Mouse (Mus musculus) c-Kit-positive CD71-positive TER-119-negative erythroid progenitor cells, embryonic 14.5 days (primary cell): Measurements from ENCODE around the gene Dazl.
"Not testable (repeated sequence)": the region's sequence is repeated elsewhere in the genome, so short reads cannot be mapped to it uniquely, and the experiment has no call there.

Experiments used
- DNase-seq: peaks from one replicate; pipeline ENCODE4 v3.0.0-alpha.2; 2013; ENCODE audit warnings: low read depth

The Dazl gene

DNA sequence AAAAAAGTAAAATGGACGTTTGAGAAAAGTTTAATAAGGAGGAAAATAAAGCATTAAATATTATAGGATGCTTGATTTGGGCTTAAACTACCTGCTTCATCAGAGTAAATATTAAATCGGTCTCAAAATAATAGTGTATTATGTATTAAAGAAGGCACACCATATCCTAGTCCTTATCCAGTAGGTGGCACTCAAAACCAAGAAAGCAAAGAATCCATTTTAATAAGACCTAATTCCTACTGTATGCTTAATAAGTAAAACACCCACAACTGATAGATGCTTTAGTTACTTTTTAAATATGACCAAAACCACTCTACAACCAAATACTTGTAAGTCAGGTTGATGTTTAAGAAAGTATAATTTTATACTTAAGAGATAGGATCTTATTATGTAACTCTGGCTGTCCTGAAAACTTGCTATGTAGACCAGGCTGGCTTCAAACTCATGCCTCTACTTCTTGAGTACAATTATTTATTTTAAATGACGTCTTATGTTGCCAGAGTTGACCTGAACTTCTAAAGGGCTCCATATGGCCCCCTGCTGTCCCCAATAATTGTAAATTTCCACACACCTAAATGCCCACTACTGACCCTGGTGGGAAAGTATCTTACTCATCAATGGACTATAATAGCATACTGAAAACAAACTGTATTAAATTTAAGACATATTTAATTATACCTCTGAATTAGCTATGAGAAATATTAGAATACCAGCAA, 1.8 kb downstream of the Dazl start:
- peak; percentile 66 for DNase-seq

DNA sequence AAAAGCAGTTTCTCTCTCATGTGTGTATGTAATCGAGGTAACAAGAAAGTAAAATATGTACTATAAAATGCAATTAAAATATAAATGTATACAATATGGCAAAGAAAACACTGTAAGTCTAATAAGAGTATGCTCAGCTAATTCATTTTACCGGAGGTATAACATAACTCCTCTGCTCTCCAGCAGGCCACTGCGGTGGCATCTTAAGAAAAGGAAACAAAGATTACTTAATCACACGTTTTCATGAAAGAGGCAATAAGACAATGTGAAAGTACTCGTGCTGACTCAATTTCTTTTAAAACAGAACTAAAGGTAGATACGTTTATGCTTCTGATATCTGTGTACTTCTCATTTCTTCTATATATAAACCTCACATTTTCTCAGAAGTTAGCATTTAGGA, 8.6 kb downstream of the Dazl start:
- DNase-seq = no peak

- not testable (repeated sequence) for DNase-seq
Measured at GRCm38 (mm10) chr17:50261615-50262014, 31.8 kb downstream of the Dazl start.

DNA sequence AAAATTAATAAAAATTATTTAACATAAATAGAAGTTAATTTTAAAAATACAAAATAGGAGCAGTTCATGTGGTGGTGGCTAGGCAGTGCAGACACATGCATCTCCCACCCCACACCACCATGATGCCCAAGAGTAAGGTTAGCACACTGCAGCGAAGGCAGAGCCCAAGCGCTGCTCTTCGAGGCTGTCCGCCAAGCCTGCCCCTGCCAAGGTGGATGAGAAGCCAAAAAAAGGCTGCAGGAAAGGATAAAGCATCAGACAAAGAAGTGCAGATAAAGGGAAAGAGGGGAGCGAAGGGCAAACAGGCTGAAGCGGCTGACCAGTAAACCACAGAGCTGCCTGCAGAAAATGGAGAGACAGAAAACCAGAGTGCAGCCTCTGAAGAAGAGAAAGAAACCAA, 32.6 kb downstream of the Dazl start:
- no peak for DNase-seq

DNA sequence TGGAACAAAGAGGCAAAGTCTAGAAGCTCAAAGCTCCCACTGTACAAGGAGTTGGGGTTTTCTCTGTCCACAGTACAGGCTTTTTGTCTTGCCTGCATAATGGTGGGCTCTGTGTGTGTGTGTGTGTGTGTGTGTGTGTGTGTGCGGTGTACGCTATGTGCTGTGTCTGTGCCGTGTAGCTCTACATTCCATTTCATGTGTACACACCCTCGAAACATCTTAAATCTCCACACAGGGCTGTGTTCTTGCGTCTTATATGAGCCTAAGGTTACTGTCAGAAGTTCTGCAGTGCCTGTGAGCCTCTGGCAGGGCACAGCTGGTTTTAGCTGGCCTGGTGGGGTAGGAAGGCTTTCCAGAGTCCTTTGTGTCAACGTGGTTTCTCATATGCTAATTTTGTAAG, 46.8 kb downstream of the Dazl start:
- no peak for DNase-seq

DNA sequence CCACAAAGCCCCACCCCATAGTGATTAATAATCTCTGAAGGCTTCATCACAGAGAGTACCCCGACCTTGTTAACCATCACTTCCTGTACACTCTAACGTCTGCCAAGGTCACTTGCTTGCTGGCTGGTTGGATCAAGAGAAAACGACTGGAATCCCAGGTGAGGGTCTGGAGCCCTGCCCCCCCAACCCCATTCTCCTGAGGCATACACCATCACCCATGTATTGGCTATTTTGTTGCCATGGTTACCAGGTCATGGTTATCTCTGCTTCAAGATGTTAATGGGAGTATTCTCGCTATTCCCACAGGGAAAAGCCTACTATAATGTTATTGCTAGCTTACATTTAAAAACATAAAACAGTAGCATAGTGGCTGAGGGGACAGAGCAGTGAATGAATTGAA, 48.8 kb downstream of the Dazl start:
- no peak for DNase-seq

DNA sequence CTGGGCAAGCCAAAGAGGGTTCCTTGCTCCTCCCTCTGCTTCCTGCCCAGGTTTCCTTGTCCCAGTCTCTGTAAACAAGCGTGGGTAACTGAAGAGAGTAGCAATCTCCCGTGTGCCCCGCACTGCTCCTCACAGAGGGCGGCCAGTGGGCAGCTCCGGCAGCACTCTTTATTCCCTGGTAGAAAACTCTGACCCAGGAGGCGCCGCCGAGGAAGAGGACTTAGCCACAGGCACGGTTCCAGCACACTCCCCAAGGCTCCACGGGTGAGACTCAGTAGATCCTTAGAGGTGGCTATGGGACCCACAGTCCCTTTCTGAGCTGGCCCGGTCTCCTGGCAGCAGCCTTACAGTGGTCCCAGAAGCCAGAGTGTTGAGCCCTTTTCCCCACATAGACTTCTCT, 50.1 kb downstream of the Dazl start:
- DNase-seq = no peak

DNA sequence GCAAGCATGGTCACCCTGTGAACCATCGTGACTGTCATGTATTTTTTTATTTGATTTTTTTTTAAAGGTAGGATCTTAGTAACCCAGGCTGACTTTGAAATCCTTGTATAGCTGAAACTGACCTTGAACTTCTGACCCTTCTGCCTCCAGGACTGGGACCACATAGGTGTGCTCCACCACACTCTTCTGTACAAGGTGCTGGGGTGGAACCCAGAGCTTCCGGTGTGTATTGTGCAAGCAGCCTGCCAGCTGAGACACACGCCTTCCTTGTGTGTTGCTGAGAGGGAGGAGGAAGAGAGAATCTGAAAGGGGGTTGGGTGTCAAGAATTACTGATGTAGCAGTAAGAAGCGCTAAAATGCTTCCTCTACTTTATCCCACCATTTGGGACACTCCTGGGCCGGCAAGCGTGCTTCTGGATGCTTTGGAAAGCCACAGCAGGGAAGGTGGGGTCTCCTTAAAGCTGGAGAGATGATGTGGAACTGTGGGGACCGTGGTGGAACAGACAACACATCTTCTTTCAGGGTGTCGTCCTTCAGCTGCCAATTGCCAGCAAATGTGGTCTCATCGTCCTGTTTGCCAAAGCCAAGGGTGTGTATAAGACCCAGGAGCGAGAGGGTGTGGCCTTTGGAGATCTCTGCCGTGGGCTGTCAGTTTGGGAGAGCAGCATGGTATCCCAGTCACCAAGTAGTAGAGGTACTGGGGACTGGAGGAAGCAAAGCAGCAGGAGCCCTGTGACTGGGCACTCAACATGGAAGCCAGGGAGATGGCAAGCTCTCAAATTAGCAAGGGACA, 55.4 kb downstream of the Dazl start:
- DNase-seq = no peak

DNA sequence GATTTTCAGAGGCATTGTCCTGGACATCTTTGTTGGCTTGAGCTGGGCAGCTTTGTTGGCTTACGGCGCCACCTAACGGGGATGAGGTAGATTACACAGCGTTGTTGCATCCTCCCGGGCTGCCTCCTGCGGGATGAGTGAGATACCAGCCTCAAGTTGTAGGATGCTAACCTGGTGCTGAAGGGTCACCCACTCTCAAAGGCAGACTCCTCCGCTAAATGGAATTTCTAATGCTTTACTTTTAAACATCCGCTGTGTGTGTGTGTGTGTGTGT, 56.1 kb downstream of the Dazl start:
- DNase-seq = peak; percentile 53

GRCm38 (mm10) chr17:50236702-50237435, 56.6 kb downstream of the Dazl start:
- no peak for DNase-seq

DNA sequence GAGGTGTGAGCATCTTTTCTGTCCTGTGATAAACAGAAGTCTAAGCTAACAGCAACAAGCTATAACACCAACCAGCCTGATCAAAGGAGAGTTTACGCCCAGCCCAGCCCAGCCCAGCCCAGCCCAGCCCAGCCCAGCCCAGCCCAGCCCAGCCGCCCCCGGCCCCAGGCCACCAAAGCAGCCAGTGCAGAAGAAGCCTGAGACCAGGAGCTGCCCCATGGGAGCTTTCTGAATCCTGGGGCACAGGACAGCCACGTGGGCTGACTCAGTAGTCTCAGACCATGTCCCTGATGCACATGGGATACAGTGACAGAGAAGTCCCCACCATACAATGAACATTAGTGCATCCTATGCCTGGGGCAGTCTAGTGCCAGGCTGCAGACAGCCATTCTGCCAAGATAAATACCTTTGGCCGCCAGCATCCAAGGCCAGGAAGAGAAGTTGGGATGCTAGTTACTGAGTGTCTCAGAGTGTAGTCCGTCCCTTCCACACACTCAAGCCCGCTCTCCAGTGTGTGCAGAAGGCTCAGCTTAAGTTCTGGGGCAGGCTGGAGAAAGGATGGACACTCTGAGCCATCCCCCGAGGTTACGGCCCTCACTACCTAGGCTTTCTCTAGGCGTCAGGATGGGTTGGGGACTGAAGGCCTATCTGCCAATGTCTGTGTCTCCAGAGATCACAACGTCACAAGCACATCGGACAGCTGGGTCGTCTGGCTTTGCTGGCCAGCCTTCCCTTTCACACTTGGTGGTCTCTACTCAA, 57.3 kb downstream of the Dazl start:
- no peak for DNase-seq

GRCm38 (mm10) chr17:50233956-50234355, 59.5 kb downstream of the Dazl start:
- no peak for DNase-seq

DNA sequence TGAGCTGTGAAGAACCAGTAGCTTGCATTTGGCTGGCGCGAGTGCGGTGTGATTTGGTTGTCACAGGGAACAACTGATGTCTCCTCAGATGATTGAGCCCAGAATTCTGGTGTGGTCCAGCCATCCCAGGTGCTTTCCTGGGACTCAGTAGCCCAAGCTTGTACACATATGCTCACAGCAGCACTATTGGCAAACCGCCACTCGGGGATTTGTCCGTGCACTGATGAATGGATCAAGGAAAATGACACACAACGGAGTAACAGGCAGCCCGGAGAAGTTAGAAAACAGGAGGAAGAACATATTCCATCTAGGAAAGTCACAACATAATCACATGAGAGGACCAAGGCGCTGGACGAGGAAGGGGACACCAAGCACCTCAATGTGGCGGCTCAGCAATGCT, 60.6 kb downstream of the Dazl start:
- DNase-seq = no peak

- no peak for DNase-seq
Measured at GRCm38 (mm10) chr17:50231206-50231605, 62.2 kb downstream of the Dazl start.

DNA sequence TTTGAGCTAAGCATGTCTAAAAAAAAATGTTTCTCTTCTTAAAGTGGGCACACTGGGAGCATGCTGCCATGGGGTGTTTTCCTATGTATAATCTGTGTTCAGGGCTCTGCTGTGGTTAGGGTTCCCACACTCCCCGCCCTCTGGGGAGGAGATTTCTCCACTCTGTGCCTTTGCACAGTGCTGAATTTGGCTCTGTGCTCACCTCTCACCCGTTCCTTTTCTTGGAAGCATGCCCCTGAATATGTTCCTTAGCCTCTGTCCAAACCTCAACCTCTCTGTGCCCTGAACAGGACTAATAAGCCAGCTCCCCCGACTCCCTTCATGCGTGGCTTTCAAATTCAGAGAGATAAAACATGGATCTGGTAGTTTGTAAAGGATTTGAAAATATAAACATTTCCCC, 63.9 kb downstream of the Dazl start:
- no peak for DNase-seq
